Mouse (Mus musculus) limb, embryonic 13.5 days (tissue): ENCODE results near the gene Minpp1. TPM values are rescaled to one million over a fixed set of nuclear protein-coding genes. Genes with fewer than 3 reads are reported as not detected.
A peak's percentile ranks its signal among the peaks of the same experiment; 100 is the strongest.
"Not testable (repeated sequence)": the region's sequence is repeated elsewhere in the genome, so short reads cannot be mapped to it uniquely, and the experiment has no call there.

Source experiments
- ATAC-seq: fragments of 200-750 bp; cut with Nextera tagmentation; 2 replicates; pipeline ENCODE4 v1.8.0; 2017; ENCODE audit warnings: low read depth, moderate number of reproducible peaks, moderate TSS enrichment; ENCODE audit not compliant: low FRiP score
- H3K27ac ChIP-seq: fragments of 300-500 bp; sonication (generic); 2 replicates; pipeline ENCODE4 v1.5.1; 2015; ENCODE audit warnings: inconsistent platforms, mild to moderate bottlenecking, moderate library complexity
- H3K27me3 ChIP-seq: fragments of 300-500 bp; sonication (generic); 2 replicates; pipeline ENCODE4 v1.6.1; 2015; ENCODE audit warnings: mild to moderate bottlenecking, inconsistent platforms
- H3K36me3 ChIP-seq: fragments of 300-500 bp; sonication (generic); 2 replicates; pipeline ENCODE4 v1.6.1; 2015; ENCODE audit warnings: inconsistent platforms, mild to moderate bottlenecking, moderate library complexity
- H3K4me1 ChIP-seq: fragments of 300-500 bp; sonication (generic); 2 replicates; pipeline ENCODE4 v1.6.1; 2015; ENCODE audit warnings: inconsistent platforms
- H3K4me2 ChIP-seq: fragments of 300-500 bp; sonication (generic); replicated peaks from 2 replicates; pipeline ENCODE4 v1.6.1; 2015; ENCODE audit warnings: inconsistent platforms, mild to moderate bottlenecking, moderate library complexity
- H3K4me3 ChIP-seq: fragments of 300-500 bp; sonication (generic); 2 replicates; pipeline ENCODE4 v1.5.1; 2015; ENCODE audit warnings: moderate library complexity, mild to moderate bottlenecking, inconsistent platforms
- H3K9ac ChIP-seq: fragments of 300-500 bp; sonication (generic); 2 replicates; pipeline ENCODE4 v1.6.1; 2015; ENCODE audit warnings: mild to moderate bottlenecking, inconsistent platforms
- H3K9me3 ChIP-seq: fragments of 300-500 bp; sonication (generic); 2 replicates; pipeline ENCODE4 v1.6.1; 2016; ENCODE audit warnings: inconsistent platforms
- WGBS: fragments of 180-500 bp; shearing (Covaris S2); methylation state at CpG from one replicate; pipeline ENCODE4 v1.1.7; 2015; 5-methylcytosine and 5-hydroxymethylcytosine counted together
- polyA plus RNA-seq: library from polyadenylated mRNA; unstranded; fragments of >200 nt; fragmentation: Nextera tagmentation; extraction: Ambion mirVana; gene quantifications from 2 replicates; pipeline ENCODE4 v1.2.1, GENCODE M21; 2015

Gene Minpp1
- polyA plus RNA-seq: 81.3 and 82.2 TPM in 2 replicates

DNA sequence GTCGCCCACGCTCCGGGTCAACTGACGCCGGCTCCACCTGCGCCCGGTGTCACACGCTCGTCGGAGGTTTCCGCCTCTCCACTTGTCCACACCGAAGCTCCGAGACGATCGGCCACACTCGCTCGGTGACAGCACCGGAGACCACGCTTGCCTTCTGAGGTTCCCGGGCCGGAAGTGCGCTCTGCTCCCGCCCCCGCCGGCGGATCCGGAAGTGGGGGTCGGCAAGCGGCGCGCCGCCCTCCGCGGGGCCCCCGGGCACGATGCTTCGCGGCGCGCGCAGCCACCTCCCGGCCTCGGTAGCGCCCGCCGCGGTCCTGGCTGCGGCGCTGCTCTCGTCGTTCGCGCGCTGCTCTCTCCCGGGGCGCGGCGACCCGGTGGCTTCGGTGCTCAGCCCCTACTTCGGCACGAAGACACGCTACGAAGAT, at the start of gene Minpp1:
Gene Minpp1 (plus strand): TSS at position 89 of the 425 bp plus-strand sequence.
- ATAC-seq: peak; percentile 92
- no peaks in the 10 kb centered on the region for H3K9me3 ChIP-seq
- H3K4me1 ChIP-seq: peaks cover 23% of the 10 kb centered on the region
- H3K4me2 ChIP-seq: peak within 1 kb of the TSS; percentile 84
- under 1% methylated on average over 64 of the region's 64 CpGs for WGBS
- H3K27me3 ChIP-seq: no peaks in the 10 kb centered on the region
- peak within 1 kb of the TSS; percentile 87 for H3K9ac ChIP-seq
- H3K4me3 ChIP-seq: peak within 1 kb of the TSS; percentile 81
- H3K36me3 ChIP-seq: no peaks in the 10 kb centered on the region
- peak within 1 kb of the TSS; percentile 88 for H3K27ac ChIP-seq

DNA sequence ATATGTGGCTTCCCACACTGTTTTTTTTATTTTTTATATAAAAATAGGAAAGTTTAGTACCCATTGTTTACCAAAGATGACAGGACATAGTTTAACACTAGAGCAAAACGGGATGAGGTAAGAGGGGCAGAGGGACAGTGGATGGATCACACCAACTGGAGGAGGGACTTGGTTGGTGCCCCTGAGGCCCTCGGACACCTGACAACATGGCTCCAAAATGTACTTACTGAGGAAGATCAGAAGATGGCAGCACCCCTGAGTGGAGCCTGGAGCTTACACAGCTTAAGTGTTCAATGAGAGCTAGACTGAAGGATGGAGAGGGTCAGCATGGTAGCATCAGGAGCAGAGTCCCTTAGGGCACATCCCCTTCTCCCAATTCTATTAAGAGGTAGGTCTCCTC, 46.2 kb upstream of the Minpp1 start:
- H3K4me1 ChIP-seq: no peaks in the 10 kb centered on the region
- WGBS: 83% methylated on average over 2 of the region's 2 CpGs
- H3K36me3 ChIP-seq: no peaks in the 10 kb centered on the region
- H3K9me3 ChIP-seq: no peaks in the 10 kb centered on the region
- no peak overlapping the region for H3K4me2 ChIP-seq
- no peak overlapping the region for H3K4me3 ChIP-seq
- no peaks in the 10 kb centered on the region for H3K27me3 ChIP-seq
- no peak overlapping the region for H3K27ac ChIP-seq
- no peak for ATAC-seq
- H3K9ac ChIP-seq: no peak overlapping the region

DNA sequence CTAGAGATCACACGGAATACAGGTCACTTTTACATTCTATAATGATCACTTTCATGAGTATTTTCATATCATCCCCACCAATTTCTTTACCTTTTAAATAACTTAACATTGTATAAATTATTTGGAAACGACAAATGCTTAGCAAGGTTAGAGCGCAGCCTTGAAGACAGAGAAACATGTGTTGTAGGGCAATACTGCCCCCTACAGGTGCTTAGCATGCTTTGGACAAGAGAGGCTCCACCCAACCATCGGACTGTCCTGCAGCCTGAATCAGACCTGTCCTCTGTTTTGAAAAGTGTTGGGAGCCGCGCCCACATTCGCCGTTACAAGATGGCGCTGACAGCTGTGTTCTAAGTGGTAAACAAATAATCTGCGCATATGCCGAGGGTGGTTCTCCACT, 44.0 kb upstream of the Minpp1 start:
- H3K9ac ChIP-seq: no peak overlapping the region
- H3K27me3 ChIP-seq: no peaks in the 10 kb centered on the region
- 96% methylated on average over 11 of the region's 11 CpGs for WGBS
- no peak overlapping the region for H3K4me2 ChIP-seq
- H3K4me1 ChIP-seq: no peaks in the 10 kb centered on the region
- no peaks in the 10 kb centered on the region for H3K36me3 ChIP-seq
- H3K4me3 ChIP-seq: no peak overlapping the region
- no peaks in the 10 kb centered on the region for H3K9me3 ChIP-seq
- no peak for ATAC-seq
- no peak overlapping the region for H3K27ac ChIP-seq

DNA sequence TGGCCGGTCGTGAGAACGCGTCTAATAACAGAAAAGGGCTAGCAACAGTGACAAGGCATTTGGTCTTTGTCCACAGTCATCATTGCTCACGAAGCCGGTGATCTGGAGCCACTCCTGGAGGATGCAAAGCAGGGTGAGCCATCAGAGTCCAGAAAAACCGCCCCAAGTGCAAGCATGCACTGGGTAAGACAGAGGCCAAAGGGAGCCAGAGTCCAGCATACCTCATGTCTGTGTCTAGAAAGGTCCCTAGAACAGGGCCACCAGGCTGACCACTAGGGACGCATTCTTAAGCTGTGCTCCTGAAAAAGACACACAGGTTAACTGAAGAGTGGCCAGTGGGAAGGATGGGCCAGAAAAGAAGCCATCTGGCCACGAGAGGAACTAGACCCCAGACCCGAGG, 36.6 kb upstream of the Minpp1 start:
- H3K9me3 ChIP-seq: peaks cover 26% of the 10 kb centered on the region
- no peak overlapping the region for H3K4me2 ChIP-seq
- no peak overlapping the region for H3K9ac ChIP-seq
- WGBS: 91% methylated on average over 10 of the region's 10 CpGs
- H3K27me3 ChIP-seq: no peaks in the 10 kb centered on the region
- H3K36me3 ChIP-seq: no peaks in the 10 kb centered on the region
- H3K27ac ChIP-seq: no peak overlapping the region
- no peak overlapping the region for H3K4me3 ChIP-seq
- peaks cover 5% of the 10 kb centered on the region; the same call in 1 of the 2 replicates for H3K4me1 ChIP-seq
- ATAC-seq: no peak

DNA sequence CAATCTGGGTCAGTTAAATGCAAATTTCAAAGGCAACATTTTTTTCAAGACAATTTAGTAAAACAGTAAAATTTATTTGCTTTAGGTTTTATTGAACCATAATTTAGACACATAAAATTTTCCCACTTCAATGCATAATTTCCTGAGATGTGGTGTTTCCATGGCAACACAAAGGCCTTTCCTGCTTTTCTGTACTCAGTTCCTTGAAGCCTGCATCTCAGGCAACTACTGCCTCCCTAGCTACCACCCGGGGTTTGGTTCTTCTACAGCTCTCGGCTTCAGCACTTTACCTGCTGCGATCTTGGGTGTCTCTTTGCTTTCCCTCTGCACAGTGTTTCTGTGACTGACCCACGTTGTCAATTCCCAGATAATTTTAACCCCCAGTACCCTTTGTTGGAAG, 33.3 kb upstream of the Minpp1 start:
- WGBS: 54% methylated on average over 4 of the region's 4 CpGs
- H3K9me3 ChIP-seq: peaks cover 26% of the 10 kb centered on the region
- ATAC-seq: no peak
- no peak overlapping the region for H3K4me3 ChIP-seq
- no peak overlapping the region for H3K9ac ChIP-seq
- no peak overlapping the region for H3K4me2 ChIP-seq
- H3K36me3 ChIP-seq: no peaks in the 10 kb centered on the region
- no peak overlapping the region for H3K27ac ChIP-seq
- H3K27me3 ChIP-seq: no peaks in the 10 kb centered on the region
- peaks cover 5% of the 10 kb centered on the region; the same call in 1 of the 2 replicates for H3K4me1 ChIP-seq

DNA sequence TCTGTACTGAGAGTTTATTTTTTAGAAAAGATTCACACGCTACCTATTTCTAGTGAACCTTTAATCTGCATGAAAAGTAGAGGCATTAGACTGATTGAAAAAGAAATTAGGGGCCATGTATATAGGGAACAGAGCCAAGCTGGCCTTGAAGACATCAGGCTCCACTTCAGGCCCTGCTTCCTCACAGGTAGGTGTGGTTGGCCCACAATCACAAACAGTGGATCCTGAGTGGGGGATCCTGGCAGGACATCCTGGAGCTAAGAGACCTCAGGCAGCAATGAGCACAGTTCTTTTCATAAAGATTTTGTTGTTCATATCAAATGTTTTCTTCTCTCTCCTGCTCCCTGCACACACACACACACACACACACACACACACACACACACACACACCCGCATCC, 28.8 kb upstream of the Minpp1 start:
- H3K9ac ChIP-seq: no peak overlapping the region
- peaks cover 5% of the 10 kb centered on the region; the same call in 1 of the 2 replicates for H3K4me1 ChIP-seq
- WGBS: 88% methylated on average over 2 of the region's 2 CpGs
- no peak for ATAC-seq
- H3K27ac ChIP-seq: no peak overlapping the region
- H3K4me2 ChIP-seq: no peak overlapping the region
- no peak overlapping the region for H3K4me3 ChIP-seq
- H3K9me3 ChIP-seq: peaks cover 12% of the 10 kb centered on the region; the same call in 1 of the 2 replicates
- no peaks in the 10 kb centered on the region for H3K36me3 ChIP-seq
- H3K27me3 ChIP-seq: no peaks in the 10 kb centered on the region

DNA sequence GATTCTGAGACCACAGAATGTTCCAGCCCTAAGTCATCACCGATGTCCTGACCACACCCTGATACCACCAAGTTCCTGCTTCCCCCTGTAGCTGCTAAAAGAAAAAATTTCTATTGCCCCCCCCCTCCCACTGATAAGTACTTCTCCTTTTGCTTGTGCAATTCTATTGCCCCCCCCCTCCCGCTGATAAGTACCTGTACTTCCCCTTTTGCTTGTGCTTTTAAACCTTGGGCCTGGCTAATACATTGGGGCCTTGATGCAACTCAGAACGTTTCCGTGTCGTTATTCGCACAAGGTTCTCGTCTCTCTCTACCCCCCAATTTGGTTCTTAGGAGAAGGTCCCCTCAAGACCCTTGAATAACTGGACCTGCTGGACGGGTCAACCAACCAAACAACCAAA, 27.9 kb upstream of the Minpp1 start:
- ATAC-seq, H3K27me3 ChIP-seq, H3K9ac ChIP-seq, H3K4me1 ChIP-seq, H3K4me2 ChIP-seq, H3K27ac ChIP-seq, H3K36me3 ChIP-seq, H3K4me3 ChIP-seq: not testable (repeated sequence)
- WGBS: 89% methylated on average over 8 of the region's 8 CpGs
- peaks cover 10% of the 10 kb centered on the region; the same call in 1 of the 2 replicates for H3K9me3 ChIP-seq

DNA sequence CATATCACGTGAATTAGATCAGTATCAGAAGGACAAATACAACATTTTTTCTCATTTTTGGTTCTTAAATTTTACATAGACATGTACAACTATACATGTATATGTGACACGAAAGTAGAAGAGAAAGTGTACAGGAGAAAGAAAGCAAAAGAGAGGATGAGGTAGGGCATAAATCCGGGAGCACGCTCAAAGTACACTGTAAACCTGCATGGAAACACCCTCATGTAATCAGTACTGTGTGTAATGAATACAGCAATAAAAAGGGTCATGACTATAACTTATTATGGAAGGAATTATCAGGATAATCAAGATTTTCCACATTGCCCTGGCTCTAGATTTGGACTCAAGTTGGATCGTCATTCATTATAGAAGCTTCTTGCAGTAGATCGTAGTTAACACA, 22.5 kb upstream of the Minpp1 start:
- Histone ChIP-seq H3K4me2 (no peak overlapping the region), H3K9me3 (0 out of 2 replicates have a peak, but pooled peaks cover 6% of the 10 kb centered on the region), H3K4me1 (no peaks in the 10 kb centered on the region), H3K36me3 (no peaks in the 10 kb centered on the region), H3K27me3 (no peaks in the 10 kb centered on the region), H3K9ac (no peak overlapping the region), H3K27ac (no peak overlapping the region), H3K4me3 (no peak overlapping the region)
- no peak for ATAC-seq
- 92% methylated on average over 6 of the region's 6 CpGs for WGBS

DNA sequence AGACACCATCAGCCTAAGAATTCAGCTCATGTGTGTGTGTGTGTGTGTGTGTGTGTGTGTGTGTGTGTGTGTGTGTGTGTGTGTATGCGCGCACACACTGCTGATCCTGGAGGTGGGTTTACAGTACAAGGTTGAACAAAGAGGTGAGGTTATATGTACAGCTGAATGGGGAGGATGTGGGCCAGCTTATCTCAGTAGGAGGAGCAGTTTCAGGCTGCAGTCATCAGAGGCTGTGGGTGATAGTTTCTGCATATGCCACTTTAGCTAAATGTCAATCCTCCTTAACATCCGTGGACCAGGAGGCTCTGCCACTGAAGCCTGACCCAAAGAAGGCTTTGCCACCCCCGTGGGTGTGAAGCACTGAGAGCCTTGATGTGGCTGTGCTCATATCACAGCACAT, 20.3 kb upstream of the Minpp1 start:
- no peak overlapping the region for H3K27ac ChIP-seq
- H3K4me3 ChIP-seq: no peak overlapping the region
- no peak overlapping the region for H3K4me2 ChIP-seq
- 74% methylated on average over 4 of the region's 4 CpGs for WGBS
- no peaks in the 10 kb centered on the region for H3K9me3 ChIP-seq
- no peak overlapping the region for H3K9ac ChIP-seq
- ATAC-seq: no peak
- H3K4me1 ChIP-seq: no peaks in the 10 kb centered on the region
- no peaks in the 10 kb centered on the region for H3K36me3 ChIP-seq
- H3K27me3 ChIP-seq: no peaks in the 10 kb centered on the region

DNA sequence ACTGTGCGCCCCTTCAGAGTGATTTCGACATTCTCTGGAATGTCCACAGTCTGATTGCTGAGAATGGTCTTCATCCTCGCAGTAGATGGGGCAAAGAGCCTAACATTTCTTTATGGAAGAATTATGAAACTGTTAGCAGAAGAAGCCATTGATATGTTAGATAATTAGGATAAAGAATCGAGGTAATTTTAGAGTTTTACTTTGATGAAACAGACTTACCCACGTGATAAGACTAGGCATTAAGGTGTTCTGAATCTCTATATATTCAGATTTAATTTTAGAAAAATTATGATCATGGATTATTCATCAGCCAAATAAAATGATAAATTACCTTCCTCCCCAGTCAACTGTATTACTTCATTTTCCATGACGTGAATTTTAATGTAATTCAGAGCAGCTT, 19.1 kb upstream of the Minpp1 start, which contains the start of gene Rpl9-ps6:
Gene Rpl9-ps6 (minus strand): TSS at position 101 of the 400 bp plus-strand sequence.
- Histone ChIP-seq H3K4me1 (no peaks in the 10 kb centered on the region), H3K4me2 (no peak within 1 kb of the TSS), H3K9me3 (no peaks in the 10 kb centered on the region), H3K27me3 (no peaks in the 10 kb centered on the region), H3K9ac (no peak within 1 kb of the TSS), H3K4me3 (no peak within 1 kb of the TSS), H3K36me3 (no peaks in the 10 kb centered on the region), H3K27ac (no peak within 1 kb of the TSS)
- 86% methylated on average over 6 of the region's 6 CpGs for WGBS
- ATAC-seq: no peak

DNA sequence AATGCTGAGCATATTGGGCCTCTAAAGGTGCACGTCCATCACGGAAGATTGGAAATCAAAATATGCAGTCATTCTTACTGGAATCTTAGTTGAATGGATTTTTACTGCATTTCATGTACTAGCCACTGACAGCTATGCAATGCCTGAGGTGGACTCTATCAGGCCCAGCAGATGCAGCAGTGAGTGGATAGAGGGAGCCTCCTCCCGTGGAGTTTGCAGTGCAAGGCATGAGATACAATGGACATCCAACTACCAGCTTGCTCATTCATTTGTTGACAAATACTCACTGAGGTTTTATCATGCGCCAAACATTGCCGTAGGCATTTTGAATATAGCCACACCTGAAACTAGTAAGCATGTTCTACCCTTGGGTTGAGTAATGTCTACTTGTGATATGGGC, 18.2 kb upstream of the Minpp1 start:
- H3K4me1 ChIP-seq: no peaks in the 10 kb centered on the region
- 90% methylated on average over 5 of the region's 5 CpGs for WGBS
- no peaks in the 10 kb centered on the region for H3K27me3 ChIP-seq
- no peak for ATAC-seq
- H3K4me2 ChIP-seq: no peak overlapping the region
- no peaks in the 10 kb centered on the region for H3K36me3 ChIP-seq
- no peak overlapping the region for H3K4me3 ChIP-seq
- no peak overlapping the region for H3K9ac ChIP-seq
- no peaks in the 10 kb centered on the region for H3K9me3 ChIP-seq
- H3K27ac ChIP-seq: no peak overlapping the region

DNA sequence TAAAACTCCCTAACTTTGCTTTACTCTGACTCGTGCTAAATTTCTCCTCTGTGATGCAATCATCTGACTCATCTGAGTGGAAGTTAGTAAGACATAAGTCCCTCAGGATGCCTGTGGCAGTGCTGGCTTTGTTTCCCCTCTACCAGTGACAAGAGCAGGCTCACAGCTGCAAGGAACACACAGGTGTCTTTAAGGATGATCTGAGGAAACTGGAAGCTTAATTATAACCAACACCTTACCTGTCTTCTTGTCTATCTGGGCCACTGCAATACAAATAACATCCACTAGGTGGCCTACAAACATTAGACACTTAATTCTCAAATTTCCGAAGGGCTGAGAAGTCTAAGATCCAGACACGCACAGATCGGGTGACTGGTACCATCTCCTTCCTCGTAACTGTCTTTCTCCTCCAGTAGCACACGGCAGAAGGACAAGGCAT, 15.5 kb upstream of the Minpp1 start:
- Histone ChIP-seq H3K4me1 (no peaks in the 10 kb centered on the region), H3K9me3 (no peaks in the 10 kb centered on the region), H3K4me3 (no peak overlapping the region), H3K9ac (no peak overlapping the region), H3K36me3 (no peaks in the 10 kb centered on the region), H3K4me2 (peak overlapping the region; percentile 31; the same call in 1 of the 2 replicates), H3K27me3 (no peaks in the 10 kb centered on the region), H3K27ac (no peak overlapping the region)
- no peak for ATAC-seq
- 24% methylated on average over 6 of the region's 6 CpGs for WGBS

DNA sequence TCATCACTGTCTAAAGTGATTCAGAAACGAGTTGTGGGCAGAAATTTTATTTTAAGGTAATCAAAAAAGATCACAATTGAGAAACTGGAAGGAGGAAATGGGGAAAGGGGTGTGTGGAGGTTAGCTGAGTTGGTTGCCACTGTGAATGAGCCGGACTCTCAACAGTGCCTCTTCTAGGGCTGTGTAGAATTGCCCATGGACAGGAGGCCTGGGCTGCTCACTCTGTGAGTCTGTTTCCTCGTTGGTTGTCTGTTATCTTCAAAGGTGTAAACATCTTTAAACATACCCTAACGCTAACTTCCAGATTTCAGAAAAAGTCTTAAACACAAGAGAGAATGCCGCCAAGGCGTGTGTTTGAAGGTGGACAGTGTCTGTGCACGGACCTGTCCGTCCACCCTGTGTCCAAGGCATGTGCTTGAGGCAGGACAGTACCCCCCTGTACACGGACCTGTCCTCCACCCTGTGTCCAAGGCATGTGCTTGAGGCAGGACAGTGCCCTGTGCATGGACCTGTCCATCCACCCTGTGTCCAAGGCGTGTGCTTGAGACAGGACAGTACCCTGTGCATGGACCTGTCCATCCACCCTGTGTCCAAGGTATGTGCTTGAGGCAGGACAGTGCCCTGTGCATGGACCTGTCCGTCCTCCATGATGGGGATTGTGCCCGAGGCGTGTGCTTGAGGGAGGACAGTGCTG, 14.9 kb upstream of the Minpp1 start:
- 87% methylated on average over 13 of the region's 13 CpGs for WGBS
- H3K4me2 ChIP-seq: peak overlapping the region; percentile 31; the same call in 1 of the 2 replicates
- H3K27me3 ChIP-seq: no peaks in the 10 kb centered on the region
- no peak overlapping the region for H3K9ac ChIP-seq
- ATAC-seq: no peak
- H3K9me3 ChIP-seq: no peaks in the 10 kb centered on the region
- no peaks in the 10 kb centered on the region for H3K36me3 ChIP-seq
- no peak overlapping the region for H3K27ac ChIP-seq
- no peak overlapping the region for H3K4me3 ChIP-seq
- H3K4me1 ChIP-seq: no peaks in the 10 kb centered on the region
